Mouse (Mus musculus) splenic B cell, adult 2 months (primary cell): ENCODE measurements around the gene Ttc21a.
A peak's percentile ranks its signal among the peaks of the same experiment; 100 is the strongest.

Experiments
- DNase-seq: peaks from one replicate; pipeline ENCODE4 v3.0.0-alpha.2; 2011; ENCODE audit warnings: low read depth, low spot score
- H3K27me3 ChIP-seq: 2 replicates; pipeline ENCODE4 v1.6.1; 2012; ENCODE audit warnings: mild to moderate bottlenecking, low read length, moderate library complexity, mixed read lengths; ENCODE audit not compliant: control insufficient read depth, poor library complexity, insufficient read depth, severe bottlenecking
- H3K36me3 ChIP-seq: 2 replicates; pipeline ENCODE4 v1.6.1; 2012; ENCODE audit warnings: mild to moderate bottlenecking, low read length, moderate library complexity, mixed read lengths; ENCODE audit not compliant: control insufficient read depth, poor library complexity, insufficient read depth, severe bottlenecking

Ttc21a gene

DNA sequence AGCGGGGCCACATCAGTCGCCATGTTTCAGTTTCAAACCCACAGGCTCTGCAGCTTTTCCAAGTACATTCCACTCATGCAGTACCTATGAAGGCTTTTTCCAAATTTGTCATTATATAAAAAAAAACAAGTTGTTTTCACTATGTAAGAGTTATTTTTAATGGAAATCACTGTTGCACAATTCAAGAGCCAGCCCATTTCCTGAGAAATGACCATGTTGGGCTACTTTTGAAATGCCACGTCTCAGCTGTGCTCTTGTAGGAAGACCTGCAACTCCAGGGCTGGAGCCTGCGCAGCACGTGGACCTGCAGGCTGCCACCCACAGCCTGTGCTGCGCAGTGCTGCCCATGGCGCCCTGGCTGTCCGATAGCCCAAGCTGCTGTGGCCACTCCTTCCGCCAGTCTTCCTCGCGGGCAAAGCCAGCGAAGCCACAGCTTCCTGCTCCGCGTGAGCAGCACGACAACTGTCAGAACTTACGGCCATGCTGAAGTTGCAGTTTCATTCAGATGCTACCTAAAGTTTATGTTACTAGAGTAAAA is 12.2 kb upstream of the Ttc21a start:
- no peaks in the 10 kb centered on the region for H3K27me3 ChIP-seq
- no peak for DNase-seq
- H3K36me3 ChIP-seq = peaks cover 15% of the 10 kb centered on the region

DNA sequence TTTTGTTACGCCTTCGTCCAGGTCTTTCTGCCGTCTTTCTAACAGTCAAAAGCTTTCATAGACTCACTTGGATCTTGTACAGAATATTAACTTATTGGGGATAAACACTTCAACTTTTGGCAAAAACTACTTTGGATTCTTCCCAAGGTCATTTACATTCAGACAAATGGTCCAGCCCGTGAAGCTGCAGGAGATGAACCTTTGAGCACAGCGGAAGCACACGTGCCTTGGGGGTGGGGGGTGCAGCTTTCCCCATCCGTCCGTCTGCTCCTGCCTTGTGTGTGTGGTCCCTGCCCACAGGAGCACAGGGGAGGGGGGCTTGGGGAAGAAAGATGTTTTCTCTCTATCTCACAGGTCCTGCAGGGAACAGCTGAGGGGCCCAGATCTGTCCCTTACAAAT is 11.7 kb upstream of the Ttc21a start:
- DNase-seq = no peak
- Histone ChIP-seq H3K27me3 (no peaks in the 10 kb centered on the region), H3K36me3 (peaks cover 15% of the 10 kb centered on the region)

DNA sequence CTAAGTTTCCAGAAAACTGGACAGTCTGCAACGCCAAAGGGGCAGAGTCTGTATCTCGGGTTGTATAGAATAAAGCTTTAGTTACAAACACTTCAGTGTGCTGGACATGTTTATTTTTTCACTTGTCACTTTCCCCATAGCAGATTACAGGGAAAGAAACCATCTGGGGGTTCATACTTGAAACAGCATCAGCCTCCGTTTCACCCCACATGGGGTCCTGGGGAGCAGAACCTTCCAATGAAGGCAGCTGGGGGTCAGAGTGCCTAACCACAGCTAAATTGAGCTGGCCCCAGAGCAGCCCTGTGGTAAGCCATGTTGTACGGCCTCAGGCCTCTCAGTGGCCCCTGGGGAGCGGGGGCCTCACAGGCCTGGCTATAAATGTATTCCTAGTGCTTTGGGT is 10.9 kb upstream of the Ttc21a start:
- Histone ChIP-seq H3K36me3 (peaks cover 16% of the 10 kb centered on the region), H3K27me3 (no peaks in the 10 kb centered on the region)
- DNase-seq = no peak

DNA sequence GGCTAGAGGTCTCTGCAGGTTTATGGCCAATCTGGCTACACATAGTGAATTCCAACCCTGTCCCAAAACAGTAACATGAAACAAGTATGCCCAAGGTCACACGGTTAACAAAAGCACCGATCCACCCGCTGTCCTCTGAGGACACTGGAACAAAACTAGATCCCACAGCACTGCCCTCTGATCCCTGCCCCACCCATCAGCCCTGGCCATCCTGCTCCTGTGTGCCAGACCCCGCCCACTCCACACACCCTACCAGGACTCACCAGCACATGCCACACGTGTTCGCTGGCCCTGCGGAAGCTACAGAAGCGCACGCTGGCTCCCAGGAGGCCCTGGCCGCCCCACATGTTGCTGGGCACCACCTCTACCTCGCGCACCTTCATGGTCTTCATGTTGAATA is 5.0 kb upstream of the Ttc21a start:
- no peak for DNase-seq
- Histone ChIP-seq H3K27me3 (no peaks in the 10 kb centered on the region), H3K36me3 (peaks cover 11% of the 10 kb centered on the region; the same call in 1 of the 2 replicates)

DNA sequence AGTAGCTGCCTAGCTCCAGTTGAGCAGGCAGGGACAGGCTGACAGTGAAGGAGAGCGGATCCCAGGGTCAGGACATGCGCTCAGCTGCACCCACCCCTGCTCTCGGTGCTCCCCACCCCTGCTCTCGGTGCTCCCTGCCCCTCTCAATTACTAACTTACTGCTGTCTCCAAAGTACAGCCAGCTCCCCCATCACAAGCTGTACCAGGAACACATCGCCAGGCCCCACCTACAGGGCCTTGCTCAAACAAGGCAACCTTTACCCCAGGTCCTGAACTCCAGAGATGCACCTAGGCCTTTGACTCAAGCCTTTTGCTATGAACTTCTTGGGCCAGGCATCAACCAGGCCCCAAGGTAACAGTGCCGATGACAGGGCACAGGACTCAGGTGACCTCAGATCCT is 3.7 kb upstream of the Ttc21a start:
- no peak for DNase-seq
- Histone ChIP-seq H3K36me3 (peaks cover 7% of the 10 kb centered on the region; the same call in 1 of the 2 replicates), H3K27me3 (no peaks in the 10 kb centered on the region)

DNA sequence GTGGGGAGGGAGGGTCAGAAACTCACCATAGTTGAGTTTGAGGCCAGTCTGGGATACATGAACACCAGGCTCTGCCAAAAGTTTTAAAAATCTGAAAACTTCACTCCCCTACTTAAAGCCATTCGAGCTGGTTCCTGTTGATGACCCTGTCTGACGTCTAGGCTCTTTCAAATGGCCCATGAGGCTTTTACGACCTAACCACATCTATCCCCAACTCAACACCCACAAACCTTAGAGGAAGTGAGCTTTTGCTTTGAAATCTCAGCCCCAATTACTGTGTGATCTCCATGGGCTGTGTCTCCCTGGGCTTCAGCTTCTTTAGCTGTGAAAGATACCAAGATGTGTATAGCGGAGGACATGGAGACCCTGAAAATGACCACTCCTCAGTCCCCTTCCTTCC is 1.1 kb downstream of the Ttc21a start:
- peak; percentile 42 for DNase-seq
- Histone ChIP-seq H3K27me3 (no peaks in the 10 kb centered on the region), H3K36me3 (no peaks in the 10 kb centered on the region)

DNA sequence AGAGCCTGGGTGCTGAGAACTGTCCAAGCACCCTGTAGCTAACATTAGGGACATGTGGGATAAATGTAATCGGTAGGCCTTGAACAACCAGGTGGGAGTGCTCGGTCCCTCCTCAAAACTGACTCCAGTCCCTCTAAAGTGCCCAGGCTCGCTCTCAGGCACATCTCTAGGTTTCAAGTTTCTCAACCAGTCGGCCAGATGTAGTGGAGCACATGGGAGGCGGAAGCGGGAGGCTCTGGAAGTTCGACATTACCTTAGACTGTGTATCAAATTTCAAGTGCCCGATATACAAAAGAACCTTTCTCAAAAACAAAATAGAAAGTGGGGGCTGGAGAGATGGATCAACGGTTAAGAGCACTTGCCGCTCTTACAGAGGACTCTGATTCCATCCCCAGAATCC is 2.2 kb downstream of the Ttc21a start:
- no peaks in the 10 kb centered on the region for H3K27me3 ChIP-seq
- no peaks in the 10 kb centered on the region for H3K36me3 ChIP-seq
- no peak for DNase-seq

DNA sequence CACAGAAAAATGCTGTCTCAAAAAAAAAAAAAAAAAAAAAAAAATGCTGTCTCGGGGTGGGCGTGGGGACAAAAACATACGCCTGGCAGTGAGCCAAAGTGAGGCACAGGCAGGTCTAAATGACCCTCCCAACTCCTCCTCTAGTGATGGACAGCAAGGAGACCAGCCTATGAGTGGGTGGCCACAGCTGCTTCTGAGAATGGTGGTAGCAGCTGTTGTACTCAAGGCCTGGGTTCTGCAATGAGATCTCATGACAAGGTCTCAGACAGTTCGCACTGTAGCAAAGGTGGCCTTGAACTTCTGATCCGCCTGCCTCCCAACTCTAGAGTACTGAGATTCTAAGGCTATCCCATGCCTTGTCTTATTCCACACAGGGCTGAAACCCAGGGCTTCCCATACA is 4.0 kb downstream of the Ttc21a start:
- no peaks in the 10 kb centered on the region for H3K36me3 ChIP-seq
- DNase-seq = no peak

DNA sequence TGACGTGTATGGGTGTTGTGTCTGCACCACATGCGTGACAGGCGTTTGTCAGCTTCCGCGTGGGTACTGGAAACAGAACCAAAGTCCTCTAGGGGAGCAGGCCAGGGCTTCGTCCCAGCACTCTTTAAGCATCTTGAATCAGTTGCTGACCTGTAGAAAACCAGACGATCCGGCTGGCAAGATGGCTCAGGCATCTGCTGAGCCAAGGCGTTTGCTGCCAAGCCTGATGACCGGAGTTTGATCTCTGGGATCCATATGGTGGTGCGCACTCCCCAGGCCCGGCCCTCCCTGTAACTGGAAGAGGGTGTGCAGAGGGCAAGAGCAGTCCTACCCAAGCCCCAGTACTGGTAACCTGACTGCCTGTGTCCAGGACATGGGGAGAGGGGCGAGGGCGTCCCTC is 4.5 kb downstream of the Ttc21a start:
- DNase-seq = no peak
- no peaks in the 10 kb centered on the region for H3K36me3 ChIP-seq
- no peaks in the 10 kb centered on the region for H3K27me3 ChIP-seq

More for the DNA sequence above, 4.0 kb downstream of the Ttc21a start:
- H3K27me3 ChIP-seq = no peaks in the 10 kb centered on the region

DNA sequence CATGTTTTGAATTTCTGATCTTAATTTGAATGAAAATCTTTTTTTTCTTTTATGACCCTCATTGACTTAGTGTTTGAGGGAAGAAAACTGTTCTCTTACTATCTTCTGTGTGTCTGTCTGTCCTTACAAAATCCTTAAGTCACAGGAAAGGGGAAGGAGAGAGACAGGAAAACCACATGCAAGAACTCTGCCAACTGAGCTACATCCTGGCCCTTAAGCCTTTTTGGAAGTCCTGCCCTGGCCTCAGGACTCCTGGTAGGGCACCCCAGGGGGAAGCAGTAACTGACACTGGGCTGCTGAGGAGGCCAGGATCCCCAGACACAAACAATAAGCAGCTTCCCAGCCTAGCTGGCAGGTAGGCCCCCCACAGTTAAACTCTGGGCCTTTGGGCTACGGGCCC is 5.9 kb downstream of the Ttc21a start:
- H3K36me3 ChIP-seq = no peaks in the 10 kb centered on the region
- H3K27me3 ChIP-seq = no peaks in the 10 kb centered on the region
- no peak for DNase-seq

DNA sequence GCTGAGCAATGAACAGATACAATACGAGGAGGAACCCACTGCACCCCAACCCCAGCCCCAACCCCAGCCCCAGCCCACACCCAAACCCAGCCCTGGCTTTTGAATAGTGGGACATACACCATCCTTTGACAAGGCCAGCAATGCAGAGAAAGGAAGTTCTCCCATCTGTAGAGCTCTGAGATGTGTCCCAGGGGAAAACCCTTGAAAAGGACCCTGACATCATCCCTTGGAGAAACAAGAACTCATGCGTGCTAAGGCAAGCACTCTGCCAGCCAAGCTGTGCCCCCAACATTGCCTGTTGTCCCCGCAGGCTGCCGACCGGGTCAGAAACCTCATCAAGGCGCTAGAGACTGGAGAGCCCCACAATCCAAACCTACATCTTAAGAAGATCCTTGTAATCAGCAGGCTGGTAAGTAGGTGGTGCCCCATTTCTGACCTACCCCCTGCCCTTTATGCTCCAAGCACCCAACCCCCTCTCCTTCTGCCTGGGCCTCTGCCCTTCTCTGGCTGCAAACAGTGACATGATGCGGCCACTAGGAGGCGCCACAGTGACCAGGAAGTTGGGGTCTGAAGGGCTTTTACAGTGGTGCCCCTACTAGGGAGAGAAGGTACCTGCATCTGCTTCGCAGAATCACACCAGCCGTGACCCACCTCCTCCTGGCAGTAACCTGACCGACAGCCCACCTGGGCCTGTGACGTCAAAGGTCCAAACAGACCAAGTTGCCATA is 7.9 kb downstream of the Ttc21a start:
- Histone ChIP-seq H3K27me3 (no peaks in the 10 kb centered on the region), H3K36me3 (no peaks in the 10 kb centered on the region)
- DNase-seq = peak; percentile 71

DNA sequence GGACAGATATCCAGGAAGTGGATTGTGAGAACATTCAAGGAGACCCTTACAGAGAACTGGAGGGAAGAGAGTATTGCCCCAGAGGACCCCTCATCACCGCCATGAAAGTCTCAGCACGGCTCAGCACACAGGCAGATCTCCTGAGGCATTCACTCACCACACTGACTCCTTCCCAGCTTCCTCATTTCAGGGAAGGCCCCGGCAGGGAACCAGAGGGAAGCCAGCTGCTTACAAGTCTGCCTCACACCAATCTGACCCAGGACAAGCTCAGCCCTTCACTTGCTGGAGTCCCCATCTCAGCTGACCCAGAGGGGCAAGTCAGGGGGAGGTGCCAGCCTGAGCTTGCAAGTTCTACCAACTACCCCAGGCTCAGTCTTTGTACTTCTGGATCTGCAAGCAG is 11.4 kb downstream of the Ttc21a start:
- Histone ChIP-seq H3K36me3 (no peaks in the 10 kb centered on the region), H3K27me3 (no peaks in the 10 kb centered on the region)
- DNase-seq = no peak

DNA sequence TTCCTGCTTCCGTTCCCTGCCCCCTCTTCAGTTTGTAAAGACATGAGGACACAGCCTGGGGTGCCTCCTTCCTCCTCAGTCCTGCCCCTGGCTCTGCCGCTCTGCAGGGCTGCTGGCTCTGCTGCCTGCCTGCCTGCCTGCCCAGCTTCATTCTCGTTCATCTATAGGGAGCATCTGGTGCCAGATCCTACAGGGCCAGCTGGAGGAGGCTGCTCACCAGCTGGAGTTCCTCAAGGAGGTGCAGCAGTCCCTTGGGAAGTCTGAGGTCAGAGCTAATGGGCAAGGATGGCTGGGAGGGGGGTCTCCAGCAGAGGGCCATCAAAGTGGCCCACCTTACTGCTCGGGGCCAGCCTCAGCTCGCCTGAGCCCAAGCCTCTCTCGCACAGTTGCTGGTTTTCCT is 13.0 kb downstream of the Ttc21a start:
- Histone ChIP-seq H3K36me3 (no peaks in the 10 kb centered on the region), H3K27me3 (no peaks in the 10 kb centered on the region)
- no peak for DNase-seq

DNA sequence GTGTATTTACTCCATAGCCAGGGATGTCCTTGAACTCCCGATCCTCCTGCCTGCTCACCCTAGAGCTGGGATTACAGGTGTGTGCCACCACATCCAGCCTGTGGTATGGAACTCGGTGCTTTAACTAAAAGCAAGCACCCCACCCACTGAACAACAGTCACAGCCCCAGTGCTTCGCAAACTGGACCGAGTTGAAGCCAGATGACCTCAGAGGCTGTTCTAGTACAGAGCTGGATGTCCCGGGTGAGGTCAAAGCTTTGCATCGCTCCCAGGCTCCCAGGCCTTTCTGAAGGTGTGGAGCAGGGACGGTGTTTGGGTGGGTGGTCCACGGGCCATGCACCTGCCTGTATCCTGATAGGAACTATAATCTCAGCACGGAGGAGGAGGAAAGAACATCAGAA is 14.0 kb downstream of the Ttc21a start:
- H3K36me3 ChIP-seq = no peaks in the 10 kb centered on the region
- DNase-seq = no peak
- no peaks in the 10 kb centered on the region for H3K27me3 ChIP-seq

DNA sequence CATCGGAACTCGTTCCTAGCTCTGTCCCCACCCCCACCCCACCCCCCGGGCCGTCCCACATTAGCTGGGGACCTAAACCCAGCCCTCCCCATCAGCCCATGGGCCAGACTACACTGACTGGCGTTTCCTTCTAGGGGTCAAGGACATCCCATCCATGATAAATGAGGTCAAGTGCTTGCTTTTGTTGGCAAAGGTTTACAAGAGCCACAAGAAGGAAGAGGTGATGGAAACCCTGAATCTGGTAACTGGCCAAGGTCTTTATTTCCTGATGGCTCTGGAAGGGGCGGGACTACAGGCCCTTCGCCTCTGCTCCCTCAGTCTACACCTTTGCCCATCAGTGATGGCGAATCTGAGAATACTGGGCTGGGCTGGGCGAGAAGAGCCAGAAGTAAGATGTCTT is 21.4 kb downstream of the Ttc21a start:
- H3K27me3 ChIP-seq = no peaks in the 10 kb centered on the region
- H3K36me3 ChIP-seq = no peaks in the 10 kb centered on the region
- DNase-seq = no peak

DNA sequence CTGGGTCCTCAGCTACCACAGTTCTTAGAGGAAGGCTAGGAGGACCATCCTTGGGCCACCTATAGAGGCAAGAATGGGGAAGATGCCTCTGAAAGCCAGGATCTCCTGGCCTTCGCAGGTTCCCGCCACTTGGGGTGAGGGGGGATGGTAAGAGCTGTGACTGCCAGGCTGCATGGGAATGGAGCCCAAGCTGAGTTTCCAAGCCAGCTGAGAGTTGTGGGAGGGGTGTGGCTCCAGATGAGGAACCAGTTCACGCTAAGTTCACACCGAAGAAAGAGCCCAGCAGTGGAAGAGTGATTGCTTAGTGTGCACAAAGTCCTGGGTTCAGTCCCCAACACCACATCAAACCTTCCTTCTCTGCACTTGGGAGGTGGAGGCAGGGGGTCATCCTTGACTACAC is 24.8 kb downstream of the Ttc21a start:
- no peak for DNase-seq
- H3K36me3 ChIP-seq = no peaks in the 10 kb centered on the region
- no peaks in the 10 kb centered on the region for H3K27me3 ChIP-seq
